Mouse (Mus musculus): ENCODE measurements around the gene Ralb.
A peak's percentile ranks its signal among the peaks of the same experiment; 100 is the strongest.

The Ralb gene

GRCm38 (mm10) chr1:119490765-119491164 lies 13.8 kb downstream of the Ralb start:
- DNase-seq, result no peak

- no peak for DNase-seq
Observed at GRCm38 (mm10) chr1:119487917-119488590, 16.5 kb downstream of the Ralb start.

GRCm38 (mm10) chr1:119485825-119486224 lies 18.8 kb downstream of the Ralb start:
- no peak for DNase-seq

GRCm38 (mm10) chr1:119484457-119484856 lies 20.1 kb downstream of the Ralb start:
- DNase-seq, result no peak

GRCm38 (mm10) chr1:119482891-119483290 lies 21.7 kb downstream of the Ralb start:
- DNase-seq, result no peak

- no peak for DNase-seq
Observed at GRCm38 (mm10) chr1:119481205-119481932, 23.2 kb downstream of the Ralb start.

- no peak for DNase-seq
Observed at GRCm38 (mm10) chr1:119480678-119481077, 23.9 kb downstream of the Ralb start.

GRCm38 (mm10) chr1:119479641-119480040 lies 25.0 kb downstream of the Ralb start:
- no peak for DNase-seq

- no peak for DNase-seq
Observed at GRCm38 (mm10) chr1:119476905-119477353, 27.7 kb downstream of the Ralb start.

GRCm38 (mm10) chr1:119474671-119475070 lies 29.9 kb downstream of the Ralb start:
- DNase-seq, result no peak

GRCm38 (mm10) chr1:119472648-119473047 lies 31.9 kb downstream of the Ralb start:
- DNase-seq, result no peak

- DNase-seq, result no peak
Observed at GRCm38 (mm10) chr1:119471793-119472396, 32.7 kb downstream of the Ralb start.

GRCm38 (mm10) chr1:119463386-119463785 lies 41.2 kb downstream of the Ralb start:
- DNase-seq, result peak in 1 of 2 experiments; percentile 51

- DNase-seq, result no peak
Observed at GRCm38 (mm10) chr1:119460062-119460461, 44.5 kb downstream of the Ralb start.

- peak in 1 of 2 experiments; percentile 59 for DNase-seq
Observed at GRCm38 (mm10) chr1:119457993-119458605, 46.5 kb downstream of the Ralb start.

GRCm38 (mm10) chr1:119457528-119457855 lies 47.1 kb downstream of the Ralb start:
- DNase-seq, result peak in 1 of 2 experiments; percentile 13

- peak in 1 of 2 experiments; percentile 9 for DNase-seq
Observed at GRCm38 (mm10) chr1:119456671-119457527, 47.7 kb downstream of the Ralb start.

GRCm38 (mm10) chr1:119453731-119454130 lies 50.9 kb downstream of the Ralb start:
- no peak for DNase-seq

GRCm38 (mm10) chr1:119451417-119451816 lies 53.2 kb downstream of the Ralb start:
- no peak for DNase-seq

- DNase-seq, result no peak
Observed at GRCm38 (mm10) chr1:119450651-119451345, 53.8 kb downstream of the Ralb start.

- DNase-seq, result no peak
Observed at GRCm38 (mm10) chr1:119446753-119447283, 57.8 kb downstream of the Ralb start.

Measured in spleen, adult 18-20 months (tissue).